Mouse (Mus musculus): ENCODE data around the gene Vmn1r174. TPM values are rescaled to one million over a fixed set of nuclear protein-coding genes. Genes with fewer than 3 reads are reported as not detected.

The Vmn1r174 gene
- not detected for polyA plus RNA-seq (2014; fragmentation: Illumina TruSeq; extraction: RNeasy Lipid Tissue Mini Kit (QIAGEN cat#74804); ENCODE audit: low read depth, low replicate concordance)

GRCm38 (mm10) chr7:23751970-23752369, at the start of gene Vmn1r174:
Gene Vmn1r174 (plus strand): TSS chr7:23752270.

GRCm38 (mm10) chr7:23810543-23810942, 58.5 kb downstream of the Vmn1r174 start, which contains the start of gene Vmn1r175:
Gene Vmn1r175 (minus strand): TSS chr7:23810643.

Other genes with a start within 250 kb of the Vmn1r174 start
- gene Vmn1r167, start 245.1 kb upstream of the Vmn1r174 start, polyA plus RNA-seq (2014; fragmentation: Illumina TruSeq; extraction: RNeasy Lipid Tissue Mini Kit (QIAGEN cat#74804); ENCODE audit: low read depth, low replicate concordance) = not detected
- gene Vmn1r168, start 212.5 kb upstream of the Vmn1r174 start, polyA plus RNA-seq (2014; fragmentation: Illumina TruSeq; extraction: RNeasy Lipid Tissue Mini Kit (QIAGEN cat#74804); ENCODE audit: low read depth, low replicate concordance) = not detected
- not detected for gene Vmn1r169, start 176.7 kb upstream of the Vmn1r174 start, polyA plus RNA-seq (2014; fragmentation: Illumina TruSeq; extraction: RNeasy Lipid Tissue Mini Kit (QIAGEN cat#74804); ENCODE audit: low read depth, low replicate concordance)
- gene Vmn1r170, start 146.1 kb upstream of the Vmn1r174 start, polyA plus RNA-seq (2014; fragmentation: Illumina TruSeq; extraction: RNeasy Lipid Tissue Mini Kit (QIAGEN cat#74804); ENCODE audit: low read depth, low replicate concordance) = not detected
- gene Vmn1r171, start 121.5 kb upstream of the Vmn1r174 start, polyA plus RNA-seq (2014; fragmentation: Illumina TruSeq; extraction: RNeasy Lipid Tissue Mini Kit (QIAGEN cat#74804); ENCODE audit: low read depth, low replicate concordance) = not detected
- not detected for gene Vmn1r172, start 94.0 kb upstream of the Vmn1r174 start, polyA plus RNA-seq (2014; fragmentation: Illumina TruSeq; extraction: RNeasy Lipid Tissue Mini Kit (QIAGEN cat#74804); ENCODE audit: low read depth, low replicate concordance)
- not detected for gene Vmn1r173, start 51.6 kb upstream of the Vmn1r174 start, polyA plus RNA-seq (2014; fragmentation: Illumina TruSeq; extraction: RNeasy Lipid Tissue Mini Kit (QIAGEN cat#74804); ENCODE audit: low read depth, low replicate concordance)
- gene Vmn1r175, start 58.4 kb downstream of the Vmn1r174 start, polyA plus RNA-seq (2014; fragmentation: Illumina TruSeq; extraction: RNeasy Lipid Tissue Mini Kit (QIAGEN cat#74804); ENCODE audit: low read depth, low replicate concordance) = not detected
- gene Vmn1r176, start 85.1 kb downstream of the Vmn1r174 start, polyA plus RNA-seq (2014; fragmentation: Illumina TruSeq; extraction: RNeasy Lipid Tissue Mini Kit (QIAGEN cat#74804); ENCODE audit: low read depth, low replicate concordance) = not detected
- not detected for gene Vmn1r177, start 114.2 kb downstream of the Vmn1r174 start, polyA plus RNA-seq (2014; fragmentation: Illumina TruSeq; extraction: RNeasy Lipid Tissue Mini Kit (QIAGEN cat#74804); ENCODE audit: low read depth, low replicate concordance)
- gene Vmn1r178, start 139.7 kb downstream of the Vmn1r174 start, polyA plus RNA-seq (2014; fragmentation: Illumina TruSeq; extraction: RNeasy Lipid Tissue Mini Kit (QIAGEN cat#74804); ENCODE audit: low read depth, low replicate concordance) = not detected
- gene Vmn1r179, start 174.7 kb downstream of the Vmn1r174 start, polyA plus RNA-seq (2014; fragmentation: Illumina TruSeq; extraction: RNeasy Lipid Tissue Mini Kit (QIAGEN cat#74804); ENCODE audit: low read depth, low replicate concordance) = not detected
- gene Vmn1r180, start 198.4 kb downstream of the Vmn1r174 start, polyA plus RNA-seq (2014; fragmentation: Illumina TruSeq; extraction: RNeasy Lipid Tissue Mini Kit (QIAGEN cat#74804); ENCODE audit: low read depth, low replicate concordance) = not detected
- 0.28 TPM for gene Vmn1r181, start 222.3 kb downstream of the Vmn1r174 start, polyA plus RNA-seq (2014; fragmentation: Illumina TruSeq; extraction: RNeasy Lipid Tissue Mini Kit (QIAGEN cat#74804); ENCODE audit: low read depth, low replicate concordance)
- gene V1rd19, start 249.4 kb downstream of the Vmn1r174 start, polyA plus RNA-seq (2014; fragmentation: Illumina TruSeq; extraction: RNeasy Lipid Tissue Mini Kit (QIAGEN cat#74804); ENCODE audit: low read depth, low replicate concordance) = not detected